Mouse (Mus musculus) embryonic facial prominence, embryonic 14.5 days (tissue): ENCODE measurements around the gene Slc22a17. TPM values are rescaled to one million over a fixed set of nuclear protein-coding genes. Genes with fewer than 3 reads are reported as not detected.
A peak's percentile ranks its signal among the peaks of the same experiment; 100 is the strongest.

Experiments used
- ATAC-seq: fragments of 200-750 bp; cut with Nextera tagmentation; 2 replicates; pipeline ENCODE4 v1.8.0; 2017; ENCODE audit warnings: low read depth, moderate number of reproducible peaks, moderate TSS enrichment
- DNase-seq: peaks from one replicate; pipeline ENCODE4 v3.0.0-alpha.2; 2015; ENCODE audit warnings: low spot score
- H3K27ac ChIP-seq: fragments of 300-500 bp; sonication (generic); replicated peaks from 2 replicates; pipeline ENCODE4 v1.5.1; 2014; ENCODE audit warnings: low read depth, mild to moderate bottlenecking, low read length, moderate library complexity
- H3K27me3 ChIP-seq: fragments of 300-500 bp; sonication (generic); replicated peaks from 2 replicates; pipeline ENCODE4 v1.6.1; 2014; ENCODE audit warnings: low read length; ENCODE audit not compliant: control insufficient read depth, insufficient read depth
- H3K36me3 ChIP-seq: fragments of 300-500 bp; sonication (generic); 2 replicates; pipeline ENCODE4 v1.6.1; 2014; ENCODE audit warnings: low read length, mixed read lengths; ENCODE audit not compliant: control insufficient read depth, insufficient read depth
- H3K4me1 ChIP-seq: fragments of 300-500 bp; sonication (generic); 2 replicates; pipeline ENCODE4 v1.6.1; 2014; ENCODE audit warnings: antibody characterized with exemption, low read length; ENCODE audit not compliant: control insufficient read depth, insufficient read depth
- H3K4me2 ChIP-seq: fragments of 300-500 bp; sonication (generic); 2 replicates; pipeline ENCODE4 v1.6.1; 2014; ENCODE audit warnings: low read depth, mild to moderate bottlenecking, low read length, moderate library complexity, mixed read lengths
- H3K4me3 ChIP-seq: fragments of 300-500 bp; sonication (generic); 2 replicates; pipeline ENCODE4 v1.5.1; 2014; ENCODE audit warnings: low read depth, mild to moderate bottlenecking, low read length
- H3K9ac ChIP-seq: fragments of 300-500 bp; sonication (generic); 2 replicates; pipeline ENCODE4 v1.6.1; 2014; ENCODE audit warnings: low read depth, mild to moderate bottlenecking, low read length, moderate library complexity, mixed read lengths
- H3K9me3 ChIP-seq: fragments of 300-500 bp; sonication (generic); 2 replicates; pipeline ENCODE4 v1.6.1; 2016; ENCODE audit warnings: low read length; ENCODE audit not compliant: control insufficient read depth
- WGBS: fragments of 180-500 bp; shearing (Covaris S2); extraction: QIAGEN DNeasy Blood & Tissue Kit; methylation state at CpG from one replicate; pipeline ENCODE4 v1.1.7; 2014; 5-methylcytosine and 5-hydroxymethylcytosine counted together
- polyA plus RNA-seq: library from polyadenylated mRNA; unstranded; fragments of >200 nt; fragmentation: Nextera tagmentation; extraction: Ambion mirVana; gene quantifications from 2 replicates; pipeline ENCODE4 v1.2.1, GENCODE M21; 2014

Slc22a17 gene
- polyA plus RNA-seq, 1 experiment from 2014 or later: 42.4 TPM

GRCm38 (mm10) chr14:54924641-54925348 is 11.9 kb upstream of the Slc22a17 start:
- Histone ChIP-seq H3K9me3 (peaks cover 17% of the 10 kb centered on the region), H3K27ac (peak overlapping the region; percentile 99), H3K4me2 (peak overlapping the region; percentile 69), H3K36me3 (peaks cover 34% of the 10 kb centered on the region), H3K4me1 (peaks cover 23% of the 10 kb centered on the region), H3K4me3 (peak overlapping the region; percentile 50), H3K9ac (peak overlapping the region; percentile 88), H3K27me3 (no peaks in the 10 kb centered on the region)
- DNase-seq (peak; percentile 94), ATAC-seq (peak; percentile 70)
- 13% methylated on average over 7 of the region's 7 CpGs for WGBS

GRCm38 (mm10) chr14:54920076-54920685 is 7.2 kb upstream of the Slc22a17 start:
- Histone ChIP-seq H3K4me3 (no peak overlapping the region), H3K36me3 (peaks cover 79% of the 10 kb centered on the region), H3K9me3 (peaks cover 17% of the 10 kb centered on the region), H3K9ac (no peak overlapping the region), H3K27ac (no peak overlapping the region), H3K4me2 (no peak overlapping the region), H3K4me1 (peaks cover 10% of the 10 kb centered on the region; the same call in 1 of the 2 replicates), H3K27me3 (no peaks in the 10 kb centered on the region)
- no peak for ATAC-seq
- WGBS: 92% methylated on average over 15 of the region's 16 CpGs
- no peak for DNase-seq

DNA sequence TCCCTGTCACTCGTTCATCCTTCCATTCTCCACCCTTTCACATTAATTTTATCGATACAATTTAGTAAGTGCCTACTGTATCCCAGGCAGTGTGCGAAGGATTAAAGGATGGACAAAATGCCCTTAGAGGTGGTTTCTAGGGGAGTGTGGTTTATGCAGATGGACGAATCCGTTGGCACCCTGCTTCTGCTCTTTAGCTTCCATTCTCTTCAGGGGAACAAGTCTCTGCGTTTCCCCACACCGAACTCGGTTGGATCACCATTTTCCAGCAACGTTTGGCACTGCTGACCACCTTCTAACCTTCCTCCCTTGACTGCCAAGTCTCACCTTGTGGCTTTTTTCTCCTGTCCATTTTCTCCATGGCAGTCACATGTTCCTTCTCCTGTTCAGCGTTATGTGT is 411 bp upstream of the Slc22a17 start:
- DNase-seq: no peak
- peak overlapping the region; percentile 79 for H3K4me3 ChIP-seq
- peak overlapping the region; percentile 82 for H3K27ac ChIP-seq
- H3K27me3 ChIP-seq: no peaks in the 10 kb centered on the region
- no peak for ATAC-seq
- H3K9me3 ChIP-seq: no peaks in the 10 kb centered on the region
- peaks cover 9% of the 10 kb centered on the region for H3K4me1 ChIP-seq
- H3K9ac ChIP-seq: peak overlapping the region; percentile 89
- H3K4me2 ChIP-seq: peak overlapping the region; percentile 96
- WGBS: 14% methylated on average over 10 of the region's 10 CpGs
- peaks cover 67% of the 10 kb centered on the region for H3K36me3 ChIP-seq

DNA sequence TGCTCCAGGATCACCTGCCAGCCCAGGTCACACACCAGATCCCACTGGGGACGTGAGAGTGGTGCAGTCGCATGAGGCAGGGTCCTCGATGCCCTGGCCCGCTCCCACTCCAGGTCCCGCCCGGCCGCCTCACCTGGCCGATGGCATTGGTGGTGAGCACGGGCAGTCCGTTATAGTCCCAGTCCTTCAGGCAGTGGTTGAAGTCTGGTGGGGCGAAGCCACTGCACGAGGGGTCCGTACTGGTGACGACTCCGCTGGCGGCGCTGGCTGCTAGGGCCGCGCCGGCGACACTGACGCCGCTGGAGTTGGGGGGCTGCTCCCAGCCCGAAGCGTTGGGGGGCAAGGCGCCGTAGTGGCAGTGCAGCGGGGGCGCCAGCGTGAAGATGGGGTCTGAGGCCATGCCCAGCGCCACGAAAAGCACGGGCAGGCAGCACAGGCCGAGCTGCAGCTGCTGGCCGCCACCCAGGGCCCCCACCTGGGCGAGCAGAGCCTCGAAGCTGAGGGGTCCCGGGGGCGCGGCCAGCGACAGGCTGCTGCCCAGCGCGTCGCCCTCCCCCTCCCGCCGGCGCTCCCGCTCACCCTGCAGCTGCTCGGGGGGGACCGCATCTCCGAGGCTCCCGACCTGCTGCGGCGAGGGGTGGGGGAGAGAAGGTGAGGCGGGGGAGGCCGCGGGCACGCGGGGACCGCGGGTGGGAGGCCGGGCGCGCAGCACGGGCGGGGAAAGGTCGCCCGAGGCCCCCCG is 652 bp downstream of the Slc22a17 start:
- 3% methylated on average over 33 of the region's 69 CpGs for WGBS
- Histone ChIP-seq H3K9me3 (no peaks in the 10 kb centered on the region), H3K27me3 (no peaks in the 10 kb centered on the region), H3K4me2 (peak overlapping the region; percentile 96), H3K36me3 (peaks cover 67% of the 10 kb centered on the region), H3K27ac (peak overlapping the region; percentile 82), H3K4me3 (peak overlapping the region; percentile 79), H3K4me1 (peaks cover 9% of the 10 kb centered on the region), H3K9ac (peak overlapping the region; percentile 89)
- DNase-seq (peak; percentile 39), ATAC-seq (peak; percentile 41)

- Histone ChIP-seq H3K27me3 (no peaks in the 10 kb centered on the region), H3K27ac (no peak overlapping the region), H3K4me2 (no peak overlapping the region), H3K9me3 (no peaks in the 10 kb centered on the region), H3K4me3 (no peak overlapping the region), H3K9ac (peak overlapping the region; percentile 8; the same call in 1 of the 2 replicates), H3K4me1 (peaks cover 9% of the 10 kb centered on the region), H3K36me3 (peaks cover 63% of the 10 kb centered on the region)
- ATAC-seq (no peak), DNase-seq (no peak)
- 88% methylated on average over 7 of the region's 7 CpGs for WGBS
Measured at GRCm38 (mm10) chr14:54908682-54909081, 4.2 kb downstream of the Slc22a17 start.

- Histone ChIP-seq H3K27ac (no peak overlapping the region), H3K9ac (no peak overlapping the region), H3K36me3 (peaks cover 41% of the 10 kb centered on the region), H3K27me3 (no peaks in the 10 kb centered on the region), H3K9me3 (no peaks in the 10 kb centered on the region), H3K4me2 (no peak overlapping the region), H3K4me1 (no peaks in the 10 kb centered on the region), H3K4me3 (no peak overlapping the region)
- no peak for ATAC-seq
- no peak for DNase-seq
- WGBS: 84% methylated on average over 4 of the region's 4 CpGs
Measured at GRCm38 (mm10) chr14:54903641-54904040, 9.3 kb downstream of the Slc22a17 start.

DNA sequence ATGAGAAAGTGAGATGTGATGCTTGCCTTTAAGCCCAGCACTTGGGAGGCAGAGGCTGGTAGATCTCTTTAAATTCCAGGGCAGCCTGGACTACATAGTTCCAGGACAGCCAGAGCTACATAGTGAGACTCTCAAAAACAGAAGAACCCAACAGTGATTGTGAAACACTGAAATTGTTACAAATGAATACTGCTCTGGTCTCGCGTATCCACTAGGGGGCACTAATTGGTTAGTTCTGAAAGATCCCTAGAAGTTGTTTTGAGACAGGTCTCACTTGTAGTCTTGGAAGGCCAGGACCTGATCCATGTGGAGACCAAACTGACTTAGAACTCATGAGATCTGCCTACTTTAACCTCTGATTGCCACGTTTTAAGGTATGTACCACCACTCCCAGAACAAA is 12.5 kb downstream of the Slc22a17 start:
- DNase-seq (peak; percentile 93), ATAC-seq (peak; percentile 70)
- Histone ChIP-seq H3K36me3 (peaks cover 44% of the 10 kb centered on the region), H3K9me3 (no peaks in the 10 kb centered on the region), H3K4me2 (no peak overlapping the region), H3K27ac (no peak overlapping the region), H3K4me3 (no peak overlapping the region), H3K27me3 (no peaks in the 10 kb centered on the region), H3K9ac (no peak overlapping the region), H3K4me1 (no peaks in the 10 kb centered on the region)
- WGBS: 0% methylated on average over 3 of the region's 3 CpGs

GRCm38 (mm10) chr14:54897445-54897844 is 15.5 kb downstream of the Slc22a17 start:
- no peak for ATAC-seq

More at GRCm38 (mm10) chr14:54897445-54897844, 15.5 kb downstream of the Slc22a17 start:
- Histone ChIP-seq H3K36me3 (peaks cover 40% of the 10 kb centered on the region), H3K4me1 (no peaks in the 10 kb centered on the region), H3K4me3 (no peak overlapping the region), H3K27me3 (no peaks in the 10 kb centered on the region), H3K27ac (no peak overlapping the region), H3K9ac (no peak overlapping the region), H3K9me3 (no peaks in the 10 kb centered on the region), H3K4me2 (no peak overlapping the region)
- no peak for DNase-seq
- WGBS: 39% methylated on average over 2 of the region's 2 CpGs
